Mouse (Mus musculus): Measurements from ENCODE around the gene Nrip1. TPM values are rescaled to one million over a fixed set of nuclear protein-coding genes. Genes with fewer than 3 reads are reported as not detected.

Nrip1 gene
- polyA plus RNA-seq, 1 experiment from 2014 or later, result 34.0 TPM

DNA sequence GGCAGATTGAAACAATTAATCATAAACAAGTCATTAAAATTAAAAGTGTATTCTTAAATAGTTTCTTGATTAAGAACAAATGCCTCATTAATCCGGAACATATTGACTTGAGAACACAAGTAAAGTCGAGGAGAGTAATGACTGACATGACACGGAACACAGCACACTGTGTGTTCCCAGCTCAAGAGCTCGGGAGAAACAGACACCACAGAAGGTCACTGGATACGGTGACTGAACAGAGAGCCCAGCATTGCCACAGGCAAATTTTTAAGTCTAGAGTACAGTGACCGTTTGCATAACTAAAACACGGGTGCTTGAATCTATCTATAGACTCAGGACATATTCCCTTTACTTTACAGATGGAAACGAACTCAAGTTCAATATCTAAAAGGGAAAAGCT lies 134.3 kb downstream of the Nrip1 start:
- H3K36me3 ChIP-seq, result no peaks in the 10 kb centered on the region
- H3K4me3 ChIP-seq, result no peak overlapping the region
- no peaks in the 10 kb centered on the region for H3K9me3 ChIP-seq (replicated peaks)
- no peaks in the 10 kb centered on the region for H3K4me1 ChIP-seq
- no peaks in the 10 kb centered on the region for H3K27me3 ChIP-seq
- no peak overlapping the region for H3K27ac ChIP-seq
- 70% methylated on average over 8 of the region's 8 CpGs for WGBS
- no peak overlapping the region for H3K4me2 ChIP-seq (replicated peaks)
- no peak for ATAC-seq (ENCODE audit: low FRiP score)
- no peak overlapping the region for H3K9ac ChIP-seq

DNA sequence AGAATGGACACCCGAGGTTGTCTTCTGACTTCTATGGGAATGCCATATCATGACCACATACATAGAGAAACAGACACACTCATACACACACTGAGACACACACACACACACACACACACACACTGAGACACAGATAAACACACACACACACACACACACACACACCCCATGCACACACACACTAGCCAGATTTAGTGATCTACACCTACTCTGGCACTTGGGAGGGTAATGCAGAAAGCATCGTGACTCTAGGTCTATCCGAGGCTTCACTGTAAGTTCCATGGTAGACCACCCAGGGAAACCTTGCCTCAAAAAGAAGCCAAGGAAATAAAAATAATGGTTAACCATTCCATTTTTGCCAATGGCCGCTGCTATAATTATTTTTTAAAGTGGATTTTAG lies 134.8 kb downstream of the Nrip1 start:
- no peak overlapping the region for H3K4me2 ChIP-seq (replicated peaks)
- H3K9ac ChIP-seq, result no peak overlapping the region
- no peak for ATAC-seq (ENCODE audit: low FRiP score)
- H3K4me1 ChIP-seq, result no peaks in the 10 kb centered on the region
- no peaks in the 10 kb centered on the region for H3K27me3 ChIP-seq
- no peak overlapping the region for H3K27ac ChIP-seq
- no peaks in the 10 kb centered on the region for H3K36me3 ChIP-seq
- no peak overlapping the region for H3K4me3 ChIP-seq
- H3K9me3 ChIP-seq (replicated peaks), result no peaks in the 10 kb centered on the region
- 90% methylated on average over 4 of the region's 4 CpGs for WGBS

Data from hindbrain, embryonic 12.5 days (tissue).